8 mouse cellular contexts compared by ENCODE assay signal in the genomic region with DNA sequence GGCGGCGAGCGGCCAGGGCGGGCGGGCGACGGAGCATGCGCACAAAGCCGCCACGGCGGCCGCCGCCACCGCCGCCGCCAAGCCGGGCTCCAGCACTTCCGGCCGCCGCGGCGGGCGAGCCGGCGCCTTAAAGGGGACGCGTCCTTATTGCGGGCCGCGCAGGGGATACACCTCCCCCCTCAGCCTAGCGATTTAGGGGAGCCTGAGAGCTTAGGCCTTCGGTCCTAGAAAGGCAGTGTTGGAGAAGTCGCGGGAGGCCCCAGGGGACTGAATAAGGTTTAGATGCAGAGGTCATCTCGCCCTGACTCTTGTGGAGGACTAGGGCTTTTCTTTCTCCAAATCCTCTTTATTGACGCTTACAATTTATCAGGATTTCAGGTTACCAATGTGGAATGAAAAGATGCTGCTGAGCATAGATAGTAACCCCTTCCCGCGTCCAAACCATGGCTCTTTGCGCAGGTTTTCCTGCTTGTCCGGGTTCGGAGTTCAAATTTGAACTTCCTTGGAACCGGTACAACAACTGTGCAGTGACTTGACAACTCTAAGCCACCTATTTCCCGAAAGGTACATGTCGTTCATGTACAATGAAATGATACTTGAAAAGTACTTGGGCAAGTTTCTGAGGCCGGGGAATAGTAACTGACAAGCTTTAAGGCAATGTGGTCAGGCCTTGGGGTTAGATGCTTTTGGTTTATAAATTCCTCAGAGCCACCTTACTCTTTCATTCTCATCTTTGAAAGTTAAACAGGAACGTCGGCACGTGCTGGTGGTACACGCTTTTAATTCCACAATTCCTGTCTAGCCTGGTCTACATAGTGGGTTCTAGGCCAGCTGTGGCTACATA. TPM values are rescaled to one million over a fixed set of nuclear protein-coding genes. Genes with fewer than 3 reads are reported as not detected.
DNase-seq lines count a peak whose midpoint lies in the region; ATAC-seq and TF ChIP-seq lines count a peak whose summit lies in the region.

A gene (minus strand): TSS at position 89 of the 844 bp plus-strand sequence.

- H3K4me1 ChIP-seq in hindbrain, embryonic 15.5 days (replicated peaks) = peaks cover 30% of the 10 kb centered on the region

- H3K79me2 ChIP-seq in macrophage (ENCODE audit: inconsistent target) = peaks cover 41% of the 10 kb centered on the region

- peak within 1 kb of the TSS; percentile 85 for H3K4me2 ChIP-seq in hindbrain, embryonic 15.5 days

- 17% methylated on average over 38 of the region's 49 CpGs for WGBS in hindbrain, embryonic 15.5 days
- 7% methylated on average over 39 of the region's 49 CpGs for WGBS in macrophage (ENCODE audit: missing documents)

- peak; percentile 47 for ATAC-seq in Patski
- ATAC-seq in hindbrain, embryonic 15.5 days (ENCODE audit: low FRiP score, low read depth) = peak; percentile 95

- in situ Hi-C loops in Patski (cut with MboI; ENCODE audit: low pct_unique_long_range_greater_than_20kb) = loop anchor here (10.0 kb wide), 1 partner anchor 177 kb away; no protein-coding TSS in a partner anchor

- H3K27ac ChIP-seq in hindbrain, embryonic 15.5 days (replicated peaks) = peak within 1 kb of the TSS; percentile 92
- peak within 1 kb of the TSS; percentile 87 for H3K27ac ChIP-seq in macrophage

- H3K9me3 ChIP-seq in hindbrain, embryonic 15.5 days = no peaks in the 10 kb centered on the region

- peak within 1 kb of the TSS; percentile 91 for H3K9ac ChIP-seq in hindbrain, embryonic 15.5 days

- TF ChIP-seq CTCF in Patski (IDR thresholded peaks at IDR 0.05) = no peak

- peak within 1 kb of the TSS; percentile 84 for H3K4me3 ChIP-seq in hindbrain, embryonic 15.5 days
- H3K4me3 ChIP-seq in macrophage (ENCODE audit: inconsistent target) = peak within 1 kb of the TSS; percentile 95

- POLR2A ChIA-PET in Patski (lab: Charles Lee) = interaction anchor here (0.7 kb wide), 1 partner anchor 89 kb away, joined by 3 read pairs; no protein-coding TSS in a partner anchor

- no peaks in the 10 kb centered on the region for H3K27me3 ChIP-seq in Patski
- no peaks in the 10 kb centered on the region for H3K27me3 ChIP-seq in hindbrain, embryonic 15.5 days

- no peaks in the 10 kb centered on the region for H3K36me3 ChIP-seq in hindbrain, embryonic 15.5 days
- H3K36me3 ChIP-seq in macrophage (ENCODE audit: inconsistent target) = no peaks in the 10 kb centered on the region

- CTCF ChIA-PET in Patski (lab: Charles Lee) = no interaction called here

- no peak for DNase-seq in Patski (ENCODE audit: low read depth, low spot score)
- peak; percentile 85 to 92 for DNase-seq in cerebellum, postnatal 25 days
- DNase-seq in gastrocnemius, adult 18-20 months (ENCODE audit: low spot score) = peak; percentile 68
- peak; percentile 76 to 79 for DNase-seq in left cerebral cortex, adult 18-20 months (ENCODE audit: low spot score in 2 of 2)
- peak; percentile 80 for DNase-seq in right cerebral cortex, adult 18-20 months
- peak; percentile 35 for DNase-seq in urinary bladder, postnatal 10 days (ENCODE audit: low spot score)

RNA-seq across cellular contexts. Expression of the gene that starts here (rescaled TPM):
- 14.0 TPM for polyA plus RNA-seq in Patski (2021)
- 1 to 10 TPM; 6.7 to 8.0 TPM for total RNA-seq in gastrocnemius, adult 18-20 months (2021)
- polyA plus RNA-seq in hindbrain, embryonic 15.5 days (2015; fragmentation: Nextera tagmentation; extraction: Ambion mirVana) = 38.8 and 44.0 TPM in 2 replicates
- total RNA-seq in left cerebral cortex, adult 18-20 months (2021) = 10 to 100 TPM; 22.1 to 22.8 TPM
- 10 to 100 TPM; 28.1 to 68.5 (median 45.7) TPM for total RNA-seq in macrophage (2018; cell fraction: chromatin; rRNA removed)
- 10 to 100 TPM in 22 of 26 experiments, 1 to 10 TPM in 4; 9.4 to 14.1 (median 11.2) TPM for total RNA-seq in macrophage (2018; cell fraction: cytosol; rRNA removed)
- 10 to 100 TPM; 19.6 to 45.7 (median 27.8) TPM for total RNA-seq in macrophage (2018; cell fraction: nucleus; rRNA removed)
- polyA plus RNA-seq in macrophage (2018) = 7.8 to 8.4 TPM (median 8.3 TPM) in 3 replicates
